Mouse (Mus musculus) frontal cortex, postnatal 36 days (tissue): ENCODE measurements around the gene Pi16.

Experiments
- DNase-seq, 2 experiments: peaks; one replicate each; pipeline ENCODE4 v3.0.0; 2022; ENCODE audit warnings: low spot score in 2 of 2

Gene Pi16

DNA sequence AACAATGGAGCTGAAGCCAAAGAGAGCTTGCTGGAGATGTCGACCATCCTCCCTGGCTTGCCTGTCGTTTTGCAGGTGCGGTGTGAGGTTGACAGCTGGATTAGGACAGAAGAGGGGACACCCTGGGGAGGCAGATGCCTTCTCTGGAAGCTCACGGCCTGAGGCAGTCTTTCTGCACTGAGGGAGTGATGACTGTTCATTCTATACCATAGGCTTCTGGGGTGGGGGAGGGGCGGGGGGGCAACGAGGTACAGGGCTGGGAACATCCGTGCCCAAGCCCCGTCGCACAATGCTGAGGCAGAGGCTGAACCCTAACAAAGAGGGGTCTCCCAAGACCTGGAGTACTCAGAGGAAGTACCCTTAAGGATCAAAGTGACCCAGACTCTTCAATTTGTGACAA lies 39.4 kb downstream of the Pi16 start:
- DNase-seq: no peak

DNA sequence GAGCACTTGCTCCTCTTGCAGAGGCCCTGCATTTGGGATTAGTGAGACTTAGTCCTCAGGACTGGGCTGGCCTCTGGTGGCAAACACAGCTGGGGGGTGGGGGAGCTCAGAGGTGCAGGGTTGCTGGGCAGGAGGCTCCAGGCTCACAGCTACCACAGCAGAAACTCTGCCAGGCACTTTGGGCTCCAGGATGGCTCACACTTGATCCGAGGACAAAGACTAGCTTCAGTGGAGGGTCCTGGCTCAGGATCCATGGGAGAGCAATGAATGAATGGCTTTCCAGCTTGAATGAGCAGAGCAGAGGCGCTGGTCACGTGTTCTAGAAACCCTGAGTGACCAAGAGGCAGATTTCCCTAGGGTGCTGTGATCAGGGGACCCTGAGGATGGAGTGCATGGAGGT lies 41.4 kb downstream of the Pi16 start:
- no peak for DNase-seq

DNA sequence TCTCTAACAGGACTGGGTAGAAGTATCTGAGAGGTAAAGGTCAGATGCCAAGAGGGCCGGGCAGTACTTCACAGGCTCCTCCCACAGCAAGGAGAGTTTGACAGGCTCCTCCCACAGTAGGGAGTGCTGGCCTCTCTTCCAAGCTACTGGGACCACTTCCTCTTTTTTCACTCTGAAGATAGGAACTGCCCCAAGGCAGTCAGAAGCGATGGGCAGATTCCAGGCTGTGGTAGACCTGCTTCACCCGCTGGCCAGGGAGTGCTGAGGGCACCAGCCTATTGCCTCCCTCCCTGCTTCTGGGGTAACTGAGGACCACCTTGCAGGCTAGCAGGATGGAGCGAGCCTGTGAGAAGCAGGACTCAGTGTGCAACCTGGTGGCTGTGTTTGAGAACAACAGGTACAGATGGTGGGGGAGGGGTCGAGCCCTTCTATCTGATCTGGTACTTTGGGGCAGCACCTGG lies 43.3 kb downstream of the Pi16 start, which contains the start of gene Fgd2:
TSS of gene Fgd2 (plus strand) at position 154 of the 461 bp plus-strand sequence.
- DNase-seq: no peak

DNA sequence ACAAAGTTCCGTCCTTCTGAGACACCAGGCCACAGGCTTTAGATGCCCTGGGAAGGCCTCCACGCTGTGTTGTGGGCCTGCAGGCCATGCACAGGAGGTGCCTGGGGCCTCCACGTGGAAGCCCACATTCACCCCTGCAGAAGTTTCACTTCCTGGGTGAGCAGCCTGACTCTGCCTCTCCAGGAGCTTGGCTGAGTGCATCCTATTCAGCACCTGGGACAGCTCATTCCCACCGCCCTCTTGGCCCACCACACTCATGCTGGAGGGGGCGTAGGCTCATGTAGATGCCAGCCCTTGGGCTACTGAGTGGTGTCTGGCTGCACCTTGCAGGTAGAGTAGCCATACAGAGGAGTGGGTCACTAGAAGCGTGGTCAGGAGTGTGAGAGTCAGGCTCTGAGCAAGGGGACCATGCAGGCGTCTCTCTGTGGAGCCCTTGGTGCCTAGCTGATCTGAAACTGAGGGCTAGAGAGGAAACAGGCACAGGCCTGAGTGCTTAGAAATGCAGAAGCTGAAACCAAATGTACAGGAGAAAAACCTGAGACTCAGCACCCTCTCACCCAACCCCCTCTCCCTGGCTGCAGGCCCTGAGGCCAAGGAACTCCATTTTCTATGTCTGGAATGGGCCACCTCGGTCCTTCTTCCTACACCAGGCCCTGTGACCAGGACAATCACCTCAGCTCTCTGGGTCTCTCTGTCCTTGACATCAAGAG lies 44.7 kb downstream of the Pi16 start:
- no peak for DNase-seq

DNA sequence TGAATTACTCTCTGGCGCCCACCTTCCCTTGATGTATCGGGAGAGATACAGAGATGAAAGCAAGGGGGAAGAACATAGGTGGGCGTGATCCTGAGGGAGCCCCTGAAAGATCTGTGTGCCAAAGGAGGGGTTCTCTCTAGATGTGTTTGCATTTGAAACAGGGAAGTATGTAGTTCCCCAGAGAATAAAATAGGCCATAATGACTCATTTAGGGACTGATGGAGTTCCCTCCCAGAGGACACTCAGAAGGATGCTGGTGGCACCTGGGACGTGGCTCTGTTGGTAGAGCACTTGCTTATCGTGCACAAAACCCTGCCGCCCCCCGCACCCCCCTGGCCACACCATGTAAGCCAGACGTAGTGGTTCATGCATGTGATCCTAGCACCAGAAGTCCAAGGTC lies 45.6 kb downstream of the Pi16 start:
- DNase-seq: no peak

DNA sequence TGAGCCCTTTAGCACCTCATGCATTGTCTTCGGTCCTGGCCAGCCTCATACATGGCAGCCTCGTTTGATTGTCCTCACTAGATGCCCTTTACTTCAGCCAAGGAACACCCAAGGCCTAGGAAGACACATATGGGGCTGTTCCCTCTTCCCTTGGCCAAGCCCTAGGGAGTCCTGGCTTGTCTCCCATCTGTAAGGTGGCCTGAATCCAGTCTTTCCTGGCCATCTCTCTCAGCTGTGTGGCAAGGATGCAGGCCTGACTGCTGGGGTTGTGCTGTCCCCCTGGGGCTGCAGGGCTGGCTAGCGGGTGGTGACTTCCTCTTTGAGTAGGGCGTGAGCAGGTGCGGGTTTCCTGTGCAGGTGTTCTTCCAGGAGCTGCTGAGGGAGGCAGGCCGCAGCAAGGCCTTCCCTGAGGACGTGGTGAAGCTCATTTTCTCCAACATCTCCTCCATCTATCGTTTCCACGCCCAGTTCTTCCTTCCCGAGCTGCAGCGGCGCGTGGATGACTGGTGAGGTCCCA lies 47.7 kb downstream of the Pi16 start:
- no peak for DNase-seq

DNA sequence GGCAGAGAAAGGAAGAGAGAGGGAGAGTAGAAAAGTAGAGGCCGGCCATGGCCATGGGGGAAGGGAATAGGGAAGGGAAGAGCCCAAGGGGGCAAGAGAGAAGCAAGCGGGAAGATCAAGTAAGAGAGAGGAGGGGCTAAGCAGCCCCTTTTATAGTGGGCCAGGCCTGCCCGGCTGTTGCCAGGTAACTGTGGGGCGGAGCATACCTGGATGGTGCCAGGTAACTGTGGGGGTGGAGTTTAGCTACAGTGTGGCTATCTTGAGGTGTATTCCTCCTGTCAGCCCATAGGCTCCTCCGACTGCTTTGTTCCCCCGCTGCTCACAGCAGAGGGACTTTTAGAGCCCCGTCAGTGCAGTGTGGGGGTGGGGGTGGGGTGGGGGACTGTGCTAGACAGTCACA lies 51.2 kb downstream of the Pi16 start:
- no peak for DNase-seq

DNA sequence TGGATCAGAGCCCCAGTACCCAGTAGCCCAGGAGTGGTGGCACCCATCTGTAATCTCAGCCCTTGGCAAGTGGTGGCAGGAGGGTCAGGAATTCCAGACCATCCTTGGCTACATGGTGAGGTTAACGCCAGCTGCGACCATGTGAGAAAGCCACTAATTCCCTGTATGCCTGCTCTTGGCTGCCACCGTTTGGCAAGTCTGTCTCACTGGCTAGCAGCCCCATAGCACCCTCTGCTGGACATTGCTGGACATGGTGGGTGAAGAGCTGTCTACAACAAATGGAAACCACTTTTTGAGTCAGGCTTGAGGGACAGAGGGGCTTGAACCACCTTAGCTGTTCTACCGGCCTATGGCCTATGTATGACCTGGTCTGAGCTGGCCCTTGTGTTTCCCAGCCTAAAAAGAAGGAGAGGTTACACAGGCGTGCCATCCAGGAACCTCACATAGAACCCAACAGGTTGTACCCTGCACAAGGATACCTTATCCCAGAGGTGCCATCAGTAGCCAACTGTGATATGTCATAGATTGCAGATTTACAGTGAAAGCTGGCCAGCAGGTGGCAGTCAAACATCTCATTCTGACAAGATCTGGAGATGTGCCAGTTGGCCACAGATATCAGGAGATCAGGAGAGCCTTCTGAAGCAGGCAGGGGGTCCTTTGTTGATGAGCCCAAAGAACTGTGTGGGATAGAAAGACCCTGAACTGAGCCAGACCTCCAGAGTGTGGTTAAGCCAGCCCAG lies 53.7 kb downstream of the Pi16 start:
- peak; percentile 90 to 95 for DNase-seq

DNA sequence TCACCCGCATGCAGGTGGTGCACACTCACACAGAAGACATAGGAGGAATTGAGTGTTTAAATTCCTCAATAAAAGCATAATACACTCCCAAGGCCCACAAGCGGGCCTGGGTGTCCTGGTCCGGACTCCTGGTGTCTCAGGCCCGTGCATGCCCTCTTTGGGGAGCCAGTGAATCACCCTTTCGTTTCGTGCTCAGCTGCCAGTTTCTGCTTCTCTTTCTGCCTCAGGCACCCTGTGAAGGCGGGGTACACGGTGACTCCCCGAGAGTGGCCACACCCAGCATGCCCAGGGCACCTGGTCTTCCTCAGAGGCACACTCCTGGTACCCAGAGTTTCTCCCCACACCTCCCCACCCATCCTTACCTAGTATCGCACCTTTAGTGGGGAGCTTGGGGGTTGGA lies 58.4 kb downstream of the Pi16 start:
- DNase-seq: no peak

DNA sequence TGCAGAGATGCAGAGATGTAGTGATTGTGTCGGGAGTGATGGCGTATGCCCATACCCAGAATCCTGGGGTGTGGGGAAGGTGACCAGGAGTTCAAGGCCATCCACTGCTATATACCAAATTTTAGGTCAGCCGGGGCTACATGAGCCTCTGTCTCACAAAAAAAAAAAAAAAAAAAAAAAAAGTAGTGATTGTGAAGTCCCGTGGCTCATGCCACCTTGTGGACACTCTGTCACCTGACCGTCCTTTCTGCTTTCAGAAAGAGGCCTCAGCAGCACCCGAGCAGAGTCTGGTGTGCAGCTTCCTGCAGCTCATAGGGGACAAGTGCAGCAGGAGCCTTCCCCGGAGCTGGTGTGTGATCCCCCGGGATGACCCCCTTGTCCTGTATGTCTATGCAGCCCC lies 60.6 kb downstream of the Pi16 start:
- no peak for DNase-seq
